Mouse (Mus musculus) spleen, adult 2 months (tissue): Measurements from ENCODE around the gene Ubn2. TPM values are rescaled to one million over a fixed set of nuclear protein-coding genes. Genes with fewer than 3 reads are reported as not detected.
A peak's percentile ranks its signal among the peaks of the same experiment; 100 is the strongest.
"Not testable (repeated sequence)": the region's sequence is repeated elsewhere in the genome, so short reads cannot be mapped to it uniquely, and the experiment has no call there.

ENCODE experiments used
- DNase-seq, 2 experiments: peaks; one replicate each; pipeline versions ENCODE4 v3.0.0 to v3.0.0-alpha.2; 2012 to 2021; ENCODE audit warnings: low spot score in 2 of 2, low read depth in 1 of 2
- H3K27ac ChIP-seq: fragments of 200-500 bp; 2 replicates; pipeline ENCODE4 v1.5.1; 2012; ENCODE audit warnings: low read length, inconsistent platforms; ENCODE audit not compliant: insufficient read depth
- H3K27me3 ChIP-seq: fragments of 200-500 bp; 2 replicates; pipeline ENCODE4 v1.6.1; 2012; ENCODE audit warnings: mild to moderate bottlenecking, moderate library complexity, low read length, inconsistent platforms; ENCODE audit not compliant: control insufficient read depth, insufficient read depth
- H3K36me3 ChIP-seq: fragments of 200-500 bp; 2 replicates; pipeline ENCODE4 v1.6.1; 2012; ENCODE audit warnings: mild to moderate bottlenecking, low read length, inconsistent platforms; ENCODE audit not compliant: control insufficient read depth, insufficient read depth
- H3K4me1 ChIP-seq: fragments of 200-500 bp; 2 replicates; pipeline ENCODE4 v1.6.1; 2011; ENCODE audit warnings: inconsistent platforms; ENCODE audit not compliant: control insufficient read depth, insufficient read depth, insufficient read length
- H3K4me3 ChIP-seq: fragments of 200-500 bp; 2 replicates; pipeline ENCODE4 v1.5.1; 2011; ENCODE audit warnings: mild to moderate bottlenecking, inconsistent platforms; ENCODE audit not compliant: insufficient read depth, insufficient read length; ENCODE audit errors: extremely low read depth
- CTCF ChIP-seq: fragments of 200-500 bp; IDR thresholded peaks from 2 replicates; pipeline ENCODE4 v1.5.1; 2011; ENCODE audit warnings: mild to moderate bottlenecking, inconsistent platforms; ENCODE audit not compliant: insufficient read depth, insufficient read length, insufficient replicate concordance; ENCODE audit errors: extremely low read depth
- POLR2A ChIP-seq: fragments of 200-500 bp; IDR thresholded peaks from 2 replicates; pipeline ENCODE4 v1.6.1; 2011; ENCODE audit warnings: low read depth, low read length, inconsistent platforms
- WGBS: fragments of 180-500 bp; shearing (Covaris S2); methylation state at CpG from one replicate; pipeline ENCODE4 v1.1.7; 2018; 5-methylcytosine and 5-hydroxymethylcytosine counted together
- polyA plus RNA-seq: library from polyadenylated mRNA; depleted of rRNA; stranded (reverse); fragments of >200 nt; gene quantifications from 2 replicates; pipeline ENCODE4 v1.2.3, GENCODE M21; 2012

Gene Ubn2
- polyA plus RNA-seq, 1 experiment = 4.9 TPM

DNA sequence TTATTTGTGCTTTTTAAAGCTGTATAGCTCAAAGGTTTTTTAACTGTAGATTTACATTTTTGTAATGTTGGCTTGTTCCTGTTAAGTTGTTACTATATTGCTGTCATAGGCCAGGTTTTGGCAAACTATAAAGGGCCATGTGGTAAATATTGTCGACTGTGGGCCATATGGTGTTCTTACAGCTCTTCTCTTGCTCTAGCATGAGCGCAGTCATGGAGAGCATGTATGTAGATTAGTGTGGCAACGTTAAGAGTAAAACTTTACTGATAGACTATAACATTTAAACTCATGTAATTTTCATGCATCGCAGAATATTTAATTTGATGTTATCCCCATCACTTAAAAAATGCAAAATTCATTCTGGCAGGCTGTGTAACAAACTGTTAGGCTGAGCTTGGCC is 19.3 kb downstream of the Ubn2 start:
- no peaks in the 10 kb centered on the region for H3K27me3 ChIP-seq
- H3K36me3 ChIP-seq = peaks cover 5% of the 10 kb centered on the region
- DNase-seq = no peak
- 99% methylated on average over 4 of the region's 4 CpGs for WGBS
- no peak overlapping the region for H3K4me3 ChIP-seq
- H3K4me1 ChIP-seq = no peaks in the 10 kb centered on the region
- no peak for TF ChIP-seq CTCF
- TF ChIP-seq POLR2A = no peak
- no peak overlapping the region for H3K27ac ChIP-seq

DNA sequence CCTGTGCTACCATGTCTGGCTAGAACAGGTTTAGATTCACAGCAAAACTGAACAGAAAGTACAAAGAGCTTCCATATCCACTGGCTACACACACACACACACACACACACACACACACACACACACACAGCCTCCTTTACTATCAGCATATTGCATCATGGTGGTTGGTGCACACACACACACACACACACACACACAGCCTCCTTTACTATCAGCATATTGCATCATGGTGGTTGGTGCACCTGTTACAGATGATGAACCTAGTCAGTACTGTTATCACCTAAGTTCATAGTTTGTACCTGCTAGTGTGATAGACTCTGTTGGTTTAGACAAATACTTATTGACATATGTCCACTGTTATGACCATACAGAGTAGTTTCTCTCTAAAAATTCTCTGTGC is 22.7 kb downstream of the Ubn2 start:
- not testable (repeated sequence) for H3K4me1 ChIP-seq, H3K27ac ChIP-seq, H3K27me3 ChIP-seq, DNase-seq, H3K36me3 ChIP-seq, H3K4me3 ChIP-seq

DNA sequence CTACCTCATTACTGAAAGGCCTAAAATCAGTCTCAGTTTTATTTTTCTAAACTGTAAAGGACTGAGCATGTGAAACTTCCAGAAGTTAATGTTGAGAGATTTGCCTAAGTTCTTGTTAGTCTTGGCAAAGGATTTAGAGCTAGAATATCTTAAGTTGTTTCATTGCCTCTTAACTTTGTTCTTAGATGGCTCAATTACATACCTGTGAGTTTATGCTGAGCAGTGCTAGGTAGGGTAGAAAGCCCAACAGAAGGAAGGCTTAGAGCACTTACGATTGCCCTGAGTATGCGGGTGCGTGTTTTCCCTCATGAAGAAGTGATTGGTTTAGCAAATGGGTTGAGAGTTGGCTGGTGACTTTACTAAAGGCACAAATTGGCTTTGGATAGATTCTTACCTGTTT is 24.3 kb downstream of the Ubn2 start:
- no peak overlapping the region for H3K27ac ChIP-seq
- no peak overlapping the region for H3K4me3 ChIP-seq
- TF ChIP-seq CTCF (no peak), POLR2A (no peak)
- no peaks in the 10 kb centered on the region for H3K27me3 ChIP-seq
- WGBS = 99% methylated on average over 3 of the region's 3 CpGs
- no peak for DNase-seq
- H3K36me3 ChIP-seq = peaks cover 6% of the 10 kb centered on the region
- H3K4me1 ChIP-seq = no peaks in the 10 kb centered on the region

DNA sequence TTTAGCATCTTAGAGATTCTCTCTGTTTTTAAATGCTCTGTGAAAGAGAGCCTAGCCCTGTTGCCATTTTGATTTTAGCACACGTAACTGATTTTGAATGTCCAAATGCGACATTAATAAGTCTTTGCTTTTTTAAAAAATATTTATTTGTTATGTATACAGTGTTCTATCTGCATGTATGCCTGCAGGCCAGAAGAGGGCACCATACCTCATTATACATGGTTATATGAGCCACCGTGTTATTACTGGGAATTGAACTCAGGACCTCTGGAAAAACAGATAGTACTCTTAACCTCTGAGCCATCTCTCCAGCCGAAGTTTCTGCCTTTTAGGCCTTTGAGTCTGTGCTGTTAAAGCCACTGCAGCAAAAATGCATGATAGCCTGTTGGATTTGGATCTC is 35.8 kb downstream of the Ubn2 start:
- no peak overlapping the region for H3K27ac ChIP-seq
- WGBS = 83% methylated on average over 4 of the region's 4 CpGs
- H3K27me3 ChIP-seq = no peaks in the 10 kb centered on the region
- no peak for DNase-seq
- no peaks in the 10 kb centered on the region for H3K4me1 ChIP-seq
- peaks cover 18% of the 10 kb centered on the region for H3K36me3 ChIP-seq
- H3K4me3 ChIP-seq = no peak overlapping the region
- no peak for TF ChIP-seq POLR2A
- TF ChIP-seq CTCF = no peak

DNA sequence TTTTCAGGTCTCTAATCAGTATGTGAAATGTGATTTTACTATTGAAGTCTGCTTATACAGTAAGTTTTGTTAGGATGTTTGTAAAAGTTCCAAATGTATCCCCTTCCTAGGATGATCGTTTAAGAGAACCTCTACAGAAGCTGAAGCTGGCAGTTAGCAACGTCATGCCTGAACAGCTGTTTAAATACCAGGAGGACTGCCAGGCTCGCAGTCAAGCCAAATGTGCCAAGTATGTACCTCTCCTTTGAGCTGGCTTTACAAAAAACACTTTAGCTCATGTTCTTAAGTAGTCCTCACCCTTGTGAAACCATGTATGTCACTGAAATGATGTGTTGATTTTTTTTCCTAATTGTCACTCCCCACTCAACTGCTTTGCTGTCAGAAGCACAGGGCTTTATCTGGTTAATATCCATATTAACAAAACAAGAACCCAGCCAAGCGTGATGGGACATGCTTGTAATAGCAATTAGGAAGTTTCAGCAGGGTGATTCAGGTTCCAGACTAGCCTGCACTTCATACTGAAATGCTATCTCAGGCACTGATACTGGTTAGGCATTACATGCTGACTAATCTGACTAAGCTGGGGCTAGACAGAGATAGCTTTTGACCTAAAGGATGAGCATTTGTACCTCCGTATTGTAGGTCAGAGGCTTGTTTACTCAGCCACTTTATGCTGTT is 48.1 kb downstream of the Ubn2 start:
- H3K27ac ChIP-seq = no peak overlapping the region
- TF ChIP-seq POLR2A = no peak
- H3K36me3 ChIP-seq = peaks cover 22% of the 10 kb centered on the region
- H3K4me3 ChIP-seq = no peak overlapping the region
- DNase-seq = no peak
- no peaks in the 10 kb centered on the region for H3K4me1 ChIP-seq
- 94% methylated on average over 5 of the region's 5 CpGs for WGBS
- no peaks in the 10 kb centered on the region for H3K27me3 ChIP-seq

DNA sequence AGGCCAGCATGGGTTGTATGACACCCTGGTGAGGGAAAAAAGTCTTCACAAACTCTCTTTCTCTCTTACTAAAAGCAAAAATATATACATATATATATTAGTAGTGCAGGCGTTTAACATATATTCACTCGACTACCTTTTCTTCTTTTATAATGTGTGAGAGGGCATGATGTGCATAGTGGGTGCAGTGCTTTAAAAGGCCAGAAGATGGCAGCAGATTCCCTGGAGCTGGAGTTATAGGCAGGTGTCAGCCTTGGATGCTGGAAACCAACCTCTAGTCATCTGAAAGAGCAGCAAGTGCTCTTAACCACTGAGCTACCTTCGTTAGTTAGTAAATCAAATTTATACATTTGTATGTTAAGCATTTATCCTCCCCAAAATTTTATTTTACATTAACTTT is 58.8 kb downstream of the Ubn2 start:
- 84% methylated on average over 3 of the region's 3 CpGs for WGBS
- no peak overlapping the region for H3K27ac ChIP-seq
- DNase-seq = peak; percentile 15 to 50
- no peaks in the 10 kb centered on the region for H3K4me1 ChIP-seq
- no peaks in the 10 kb centered on the region for H3K27me3 ChIP-seq
- H3K36me3 ChIP-seq = peaks cover 13% of the 10 kb centered on the region
- TF ChIP-seq POLR2A (no peak), CTCF (peak; percentile 65; the same call in 1 of the 2 replicates)
- H3K4me3 ChIP-seq = no peak overlapping the region

DNA sequence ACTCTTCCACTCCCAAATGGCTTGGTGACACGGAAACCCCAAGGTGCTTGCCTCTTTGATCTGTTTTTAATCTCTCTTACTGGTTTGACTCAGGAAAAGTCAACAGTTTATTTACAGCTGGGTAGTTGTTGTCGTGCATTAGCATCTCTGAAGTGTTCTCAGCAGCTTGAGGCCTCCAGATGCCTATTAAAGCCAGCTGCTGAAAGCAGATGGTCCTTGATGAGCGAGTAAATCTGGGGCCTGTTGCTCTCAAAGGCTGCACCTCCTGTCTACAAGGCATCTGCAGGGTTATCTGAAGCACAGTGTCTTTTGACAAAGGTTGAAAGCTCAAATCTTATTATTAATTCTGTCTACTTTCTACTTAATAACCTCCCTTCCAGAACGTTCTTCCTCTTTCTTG is 61.9 kb downstream of the Ubn2 start:
- Histone ChIP-seq H3K27ac (no peak overlapping the region), H3K27me3 (no peaks in the 10 kb centered on the region), H3K4me1 (no peaks in the 10 kb centered on the region), H3K4me3 (no peak overlapping the region), H3K36me3 (peaks cover 12% of the 10 kb centered on the region)
- DNase-seq = no peak
- 84% methylated on average over 4 of the region's 4 CpGs for WGBS
- TF ChIP-seq POLR2A (no peak), CTCF (no peak)

DNA sequence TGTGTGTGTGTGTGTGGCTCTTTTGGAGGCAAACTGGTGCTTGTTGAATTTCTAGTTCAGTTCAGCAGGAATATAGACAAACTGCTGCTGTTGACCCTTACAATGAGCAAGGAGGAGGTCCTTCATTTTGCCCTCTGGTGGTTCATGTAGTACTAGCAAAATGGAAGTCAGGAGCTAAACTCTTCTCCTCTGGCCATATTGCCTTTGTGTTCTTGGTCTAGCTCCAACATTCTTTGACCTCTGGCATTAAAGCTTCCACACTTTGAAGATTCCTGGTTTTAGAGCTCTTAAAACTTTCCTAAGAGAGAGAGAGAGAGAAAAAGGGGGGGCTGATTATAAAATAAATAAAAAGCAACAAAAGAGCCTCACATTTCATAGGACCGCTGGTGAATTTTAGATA is 78.3 kb downstream of the Ubn2 start:
- DNase-seq = no peak
- no peaks in the 10 kb centered on the region for H3K27me3 ChIP-seq
- TF ChIP-seq POLR2A = no peak
- no peak for TF ChIP-seq CTCF
- H3K4me3 ChIP-seq = no peak overlapping the region
- H3K4me1 ChIP-seq = no peaks in the 10 kb centered on the region
- no peak overlapping the region for H3K27ac ChIP-seq
- H3K36me3 ChIP-seq = no peaks in the 10 kb centered on the region
- WGBS = 96% methylated on average over 1 of the region's 1 CpGs
